Mouse (Mus musculus): ENCODE data around the gene Zfand4.

DNA sequence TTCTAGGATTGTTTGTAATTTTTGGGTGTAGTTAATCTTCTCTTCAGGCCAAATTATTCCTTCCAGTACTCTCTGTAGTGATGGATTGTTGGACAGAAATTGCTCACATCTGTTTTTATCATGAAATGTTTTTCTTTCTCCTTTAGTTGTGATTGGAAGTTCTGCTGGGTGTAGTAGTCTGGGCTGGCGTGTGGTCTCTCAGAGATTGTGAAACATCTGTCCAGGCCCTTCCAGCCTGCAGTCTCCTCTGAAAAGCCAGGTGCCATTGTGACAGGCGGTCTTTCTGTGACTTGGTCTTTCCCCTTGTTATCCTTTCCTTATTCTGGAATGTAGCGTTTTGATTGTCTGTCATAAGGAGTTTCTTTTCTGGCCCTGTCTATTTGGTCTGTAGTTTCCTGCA is 55.2 kb downstream of the Zfand4 start:
- TF ChIP-seq CTCF (IDR thresholded peaks at IDR 0.05; ENCODE audit: control insufficient read depth, insufficient read depth, low read length) = no peak
- TF ChIP-seq POLR2A (IDR thresholded peaks at IDR 0.05; ENCODE audit: borderline replicate concordance, control insufficient read depth, low read depth, low read length) = no peak

Measured in bone marrow, adult 2 months (tissue).